Comparison of ENCODE assay signal across 19 mouse cellular contexts in genomic region chr3:81554773-81555172, GRCm38 (mm10).
DNase-seq lines count a peak whose midpoint lies in the region; ATAC-seq and TF ChIP-seq lines count a peak whose summit lies in the region.
"Had no signal": no experiment of that assay in that cellular context is flagged by ENCODE, and none has a peak within 500 bp of the region (broad histone marks: within the 10 kb centered on the region; RNA-seq: fewer than 3 reads in every experiment).

No protein-coding gene starts in this region.

- H3K27me3 ChIP-seq in intestine, embryonic 15.5 days (replicated peaks) = no peaks in the 10 kb centered on the region
- no peaks in the 10 kb centered on the region for H3K27me3 ChIP-seq in intestine, postnatal 0 days (replicated peaks; ENCODE audit: control insufficient read depth, insufficient read depth, low read length)
- H3K27me3 ChIP-seq in liver, adult 2 months (ENCODE audit: control insufficient read depth, insufficient read depth, low read length) = no peaks in the 10 kb centered on the region
- no peaks in the 10 kb centered on the region for H3K27me3 ChIP-seq in liver, embryonic 11.5 days (replicated peaks; ENCODE audit: control insufficient read depth, insufficient read depth, low read length)
- H3K27me3 ChIP-seq in kidney, embryonic 16.5 days (ENCODE audit: insufficient read depth, low read length) = no peaks in the 10 kb centered on the region
- H3K27me3 ChIP-seq: embryonic facial prominence, embryonic 12.5 days; heart, embryonic 13.5 days; hindbrain, embryonic 12.5 days had no signal

- H3K4me3 ChIP-seq in intestine, embryonic 15.5 days (replicated peaks) = no peak overlapping the region
- H3K4me3 ChIP-seq in intestine, postnatal 0 days (ENCODE audit: low read depth, low read length) = no peak overlapping the region
- H3K4me3 ChIP-seq in liver, adult 2 months (ENCODE audit: insufficient read depth, low read depth, low read length) = no peak overlapping the region
- H3K4me3 ChIP-seq in liver, embryonic 11.5 days (ENCODE audit: low read depth, low read length) = no peak overlapping the region
- no peak overlapping the region for H3K4me3 ChIP-seq in kidney, embryonic 16.5 days (ENCODE audit: low read length)
- H3K4me3 ChIP-seq: embryonic facial prominence, embryonic 12.5 days; heart, embryonic 13.5 days; hindbrain, embryonic 12.5 days had no signal

- no peaks in the 10 kb centered on the region for H3K9me3 ChIP-seq in intestine, embryonic 15.5 days
- H3K9me3 ChIP-seq in intestine, postnatal 0 days (ENCODE audit: control insufficient read depth) = no peaks in the 10 kb centered on the region
- no peaks in the 10 kb centered on the region for H3K9me3 ChIP-seq in liver, embryonic 11.5 days (ENCODE audit: control insufficient read depth, low read length)
- no peaks in the 10 kb centered on the region for H3K9me3 ChIP-seq in kidney, embryonic 16.5 days (ENCODE audit: low read length)
- H3K9me3 ChIP-seq: embryonic facial prominence, embryonic 12.5 days; heart, embryonic 13.5 days; hindbrain, embryonic 12.5 days had no signal

- no peak overlapping the region for H3K27ac ChIP-seq in intestine, embryonic 15.5 days
- no peak overlapping the region for H3K27ac ChIP-seq in intestine, postnatal 0 days (ENCODE audit: low read depth, low read length)
- no peak overlapping the region for H3K27ac ChIP-seq in liver, adult 2 months (replicated peaks; ENCODE audit: insufficient read depth, low read depth, low read length)
- no peak overlapping the region for H3K27ac ChIP-seq in liver, embryonic 11.5 days (ENCODE audit: low read depth, low read length)
- peak overlapping the region; percentile 50; the same call in 1 of the 2 replicates for H3K27ac ChIP-seq in kidney, embryonic 16.5 days (ENCODE audit: low read length)
- H3K27ac ChIP-seq: embryonic facial prominence, embryonic 12.5 days; heart, embryonic 13.5 days; hindbrain, embryonic 12.5 days had no signal

- no peaks in the 10 kb centered on the region for H3K36me3 ChIP-seq in intestine, embryonic 15.5 days
- H3K36me3 ChIP-seq in intestine, postnatal 0 days (ENCODE audit: control insufficient read depth, insufficient read depth) = no peaks in the 10 kb centered on the region
- no peaks in the 10 kb centered on the region for H3K36me3 ChIP-seq in liver, adult 2 months (ENCODE audit: control insufficient read depth, insufficient read depth, low read length)
- no peaks in the 10 kb centered on the region for H3K36me3 ChIP-seq in liver, embryonic 11.5 days (ENCODE audit: control insufficient read depth, insufficient read depth, low read length)
- H3K36me3 ChIP-seq in kidney, embryonic 16.5 days (ENCODE audit: insufficient read depth, low read length) = no peaks in the 10 kb centered on the region
- H3K36me3 ChIP-seq: embryonic facial prominence, embryonic 12.5 days; heart, embryonic 13.5 days; hindbrain, embryonic 12.5 days had no signal

- no peaks in the 10 kb centered on the region for H3K79me2 ChIP-seq in liver, adult 2 months (ENCODE audit: control insufficient read depth, insufficient read depth, low read length)

- no peak for TF ChIP-seq POLR2A in liver, adult 2 months (IDR thresholded peaks at IDR 0.05; ENCODE audit: extremely low read depth, insufficient read depth, low read length)

- peak; percentile 18 for DNase-seq in liver, adult 2 months (ENCODE audit: extremely low read depth, low read depth, low spot score)
- DNase-seq in liver, embryonic 11.5 days (ENCODE audit: low spot score) = no peak
- DNase-seq in cerebellum, adult 9-11 months = no peak
- DNase-seq in lung, postnatal 14 days = no peak
- no peak for DNase-seq in gastrocnemius, postnatal 10 days
- DNase-seq: adrenal gland, postnatal 14 days; cerebellum, adult 18-20 months; cerebellum, postnatal 10 days; gastrocnemius, postnatal 25 days; heart, postnatal 36 days had no signal

- WGBS in intestine, embryonic 15.5 days = 55% methylated on average over 7 of the region's 7 CpGs
- 42% methylated on average over 7 of the region's 7 CpGs for WGBS in intestine, postnatal 0 days
- 46% methylated on average over 7 of the region's 7 CpGs for WGBS in liver, adult 2 months
- WGBS in liver, embryonic 11.5 days = 72% methylated on average over 7 of the region's 7 CpGs
- 50% methylated on average over 7 of the region's 7 CpGs for WGBS in kidney, embryonic 16.5 days

- no peak overlapping the region for H3K9ac ChIP-seq in intestine, embryonic 15.5 days
- H3K9ac ChIP-seq in intestine, postnatal 0 days (ENCODE audit: low read depth, low read length) = no peak overlapping the region
- H3K9ac ChIP-seq in liver, adult 2 months (ENCODE audit: low read depth, low read length) = no peak overlapping the region
- no peak overlapping the region for H3K9ac ChIP-seq in liver, embryonic 11.5 days (ENCODE audit: low read depth, low read length)
- H3K9ac ChIP-seq in kidney, embryonic 16.5 days (replicated peaks; ENCODE audit: low read length) = no peak overlapping the region
- H3K9ac ChIP-seq: embryonic facial prominence, embryonic 12.5 days; heart, embryonic 13.5 days; hindbrain, embryonic 12.5 days had no signal

- no peak overlapping the region for H3K4me2 ChIP-seq in intestine, embryonic 15.5 days (replicated peaks)
- H3K4me2 ChIP-seq in intestine, postnatal 0 days (replicated peaks; ENCODE audit: low read depth) = no peak overlapping the region
- H3K4me2 ChIP-seq in liver, embryonic 11.5 days = no peak overlapping the region
- no peak overlapping the region for H3K4me2 ChIP-seq in kidney, embryonic 16.5 days (replicated peaks; ENCODE audit: low read depth, low read length)
- H3K4me2 ChIP-seq: embryonic facial prominence, embryonic 12.5 days; heart, embryonic 13.5 days; hindbrain, embryonic 12.5 days had no signal

- peak; percentile 80 for ATAC-seq in intestine, embryonic 15.5 days
- no peak for ATAC-seq in intestine, postnatal 0 days
- ATAC-seq in liver, embryonic 11.5 days (replicated peaks; ENCODE audit: low FRiP score) = no peak
- ATAC-seq in kidney, embryonic 16.5 days (ENCODE audit: low FRiP score, low TSS enrichment) = peak; percentile 54
- ATAC-seq: activated CD4-positive, CD25-positive, alpha-beta regulatory T cell, adult 4 months; forebrain, embryonic 16.5 days; hindbrain, embryonic 16.5 days had no signal

- H3K4me1 ChIP-seq in intestine, embryonic 15.5 days (replicated peaks) = no peaks in the 10 kb centered on the region
- H3K4me1 ChIP-seq in intestine, postnatal 0 days (replicated peaks; ENCODE audit: control insufficient read depth, insufficient read depth, low read length) = no peaks in the 10 kb centered on the region
- H3K4me1 ChIP-seq in liver, adult 2 months (ENCODE audit: control insufficient read depth, insufficient read depth, low read length) = no peaks in the 10 kb centered on the region
- H3K4me1 ChIP-seq in liver, embryonic 11.5 days (replicated peaks; ENCODE audit: control insufficient read depth, insufficient read depth, low read length) = no peaks in the 10 kb centered on the region
- H3K4me1 ChIP-seq in kidney, embryonic 16.5 days (ENCODE audit: insufficient read depth, low read length) = no peaks in the 10 kb centered on the region
- H3K4me1 ChIP-seq: heart, embryonic 13.5 days; hindbrain, embryonic 12.5 days had no signal

- no peak for TF ChIP-seq CTCF in intestine, postnatal 0 days (IDR thresholded peaks at IDR 0.05; ENCODE audit: low read depth)
- TF ChIP-seq CTCF in liver, adult 2 months (IDR thresholded peaks at IDR 0.05; ENCODE audit: low read depth, low read length) = no peak

Comparison
In these comparisons a context has a peak if more than half of its experiments do, and no peak if none do; other contexts are left out.
1. ATAC-seq: peak in intestine, embryonic 15.5 days (single experiment) and kidney, embryonic 16.5 days (single experiment); none in intestine, postnatal 0 days (single experiment) and liver, embryonic 11.5 days (single experiment).